Mouse (Mus musculus) liver, adult 2 months (tissue): ENCODE results near the gene Gramd4. TPM values are rescaled to one million over a fixed set of nuclear protein-coding genes. Genes with fewer than 3 reads are reported as not detected.
A peak's percentile ranks its signal among the peaks of the same experiment; 100 is the strongest.

ENCODE experiments used
- DNase-seq: peaks from one replicate; pipeline ENCODE4 v3.0.0-alpha.2; 2011; ENCODE audit warnings: low read depth, low spot score; ENCODE audit errors: extremely low read depth
- H3K27ac ChIP-seq: fragments of 200-500 bp; replicated peaks from 2 replicates; pipeline ENCODE4 v1.5.1; 2012; ENCODE audit warnings: low read depth, mild to moderate bottlenecking, control low read depth, inconsistent platforms, low read length; ENCODE audit not compliant: insufficient read depth
- H3K27me3 ChIP-seq: fragments of 200-500 bp; 2 replicates; pipeline ENCODE4 v1.6.1; 2012; ENCODE audit warnings: mild to moderate bottlenecking, moderate library complexity, low read length, inconsistent platforms; ENCODE audit not compliant: control insufficient read depth, insufficient read depth
- H3K36me3 ChIP-seq: fragments of 200-500 bp; 2 replicates; pipeline ENCODE4 v1.6.1; 2012; ENCODE audit warnings: low read length, inconsistent platforms; ENCODE audit not compliant: control insufficient read depth, insufficient read depth
- H3K4me1 ChIP-seq: fragments of 200-500 bp; 2 replicates; pipeline ENCODE4 v1.6.1; 2011; ENCODE audit warnings: low read length; ENCODE audit not compliant: control insufficient read depth, insufficient read depth
- H3K4me3 ChIP-seq: fragments of 200-500 bp; 2 replicates; pipeline ENCODE4 v1.5.1; 2011; ENCODE audit warnings: low read depth, mild to moderate bottlenecking, control low read depth, low read length, moderate library complexity; ENCODE audit not compliant: insufficient read depth
- H3K79me2 ChIP-seq: fragments of 200-500 bp; 2 replicates; pipeline ENCODE4 v1.6.1; 2012; ENCODE audit warnings: inconsistent platforms, mild to moderate bottlenecking, low read length, moderate library complexity; ENCODE audit not compliant: control insufficient read depth, insufficient read depth
- H3K9ac ChIP-seq: fragments of 200-500 bp; 2 replicates; pipeline ENCODE4 v1.6.1; 2012; ENCODE audit warnings: low read depth, mild to moderate bottlenecking, control low read depth, inconsistent platforms, low read length
- CTCF ChIP-seq: fragments of 200-500 bp; IDR thresholded peaks from 2 replicates; pipeline ENCODE4 v1.5.1; 2011; ENCODE audit warnings: low read depth, low read length, control low read depth
- POLR2A ChIP-seq: fragments of 200-500 bp; IDR thresholded peaks from 2 replicates; pipeline ENCODE4 v1.6.1; 2011; ENCODE audit warnings: low read length, control low read depth; ENCODE audit not compliant: insufficient read depth; ENCODE audit errors: extremely low read depth
- WGBS: fragments of 180-500 bp; shearing (Covaris S2); methylation state at CpG from one replicate; pipeline ENCODE4 v1.1.7; 2018; 5-methylcytosine and 5-hydroxymethylcytosine counted together
- polyA plus RNA-seq: library from polyadenylated mRNA; depleted of rRNA; stranded (reverse); fragments of >200 nt; gene quantifications from 2 replicates; pipeline ENCODE4 v1.2.3, GENCODE M21; 2012
- total RNA-seq: library from RNA; depleted of rRNA; stranded (reverse); fragments of >200 nt; gene quantifications from 2 replicates; pipeline ENCODE4 v1.2.3, GENCODE M21; 2014

Gramd4 gene
- total and polyA plus RNA-seq, 2 experiments = 2.4 to 6.0 TPM

DNA sequence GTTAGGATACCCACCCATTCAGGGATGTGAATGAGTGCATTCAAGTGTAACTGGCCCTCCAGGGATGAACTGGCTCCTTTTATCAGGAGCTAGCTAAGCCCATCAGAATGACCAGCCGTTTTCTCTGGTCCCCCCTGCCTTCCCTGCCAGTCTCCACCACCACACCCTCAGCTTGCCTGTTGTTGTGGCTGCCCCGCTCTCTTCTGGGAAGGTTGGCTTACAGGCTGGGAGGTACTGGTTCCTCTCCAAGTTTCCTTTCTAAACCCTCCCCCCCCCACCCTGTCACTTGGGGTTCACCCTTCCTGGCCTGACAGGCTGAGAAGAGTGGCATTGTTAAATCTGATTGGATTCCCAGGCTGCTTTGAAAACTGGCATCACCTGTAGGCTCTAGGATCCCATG, 40.4 kb downstream of the Gramd4 start:
- Histone ChIP-seq H3K36me3 (no peaks in the 10 kb centered on the region), H3K9ac (no peak overlapping the region), H3K27me3 (no peaks in the 10 kb centered on the region), H3K27ac (no peak overlapping the region), H3K79me2 (peaks cover 9% of the 10 kb centered on the region; the same call in 1 of the 2 replicates), H3K4me3 (no peak overlapping the region), H3K4me1 (peaks cover 5% of the 10 kb centered on the region)
- 89% methylated on average over 2 of the region's 2 CpGs for WGBS
- DNase-seq = no peak
- no peak for TF ChIP-seq POLR2A
- TF ChIP-seq CTCF = no peak

GRCm38 (mm10) chr15:86101585-86101984, 44.1 kb downstream of the Gramd4 start:
- Histone ChIP-seq H3K27me3 (no peaks in the 10 kb centered on the region), H3K36me3 (no peaks in the 10 kb centered on the region), H3K79me2 (peaks cover 2% of the 10 kb centered on the region; the same call in 1 of the 2 replicates), H3K4me3 (no peak overlapping the region), H3K27ac (no peak overlapping the region; the same call in 1 of the 2 replicates), H3K9ac (no peak overlapping the region), H3K4me1 (no peaks in the 10 kb centered on the region)
- TF ChIP-seq CTCF (no peak), POLR2A (no peak)
- no peak for DNase-seq
- whole genome bisulfite sequencing = 87% methylated on average over 9 of the region's 9 CpGs

DNA sequence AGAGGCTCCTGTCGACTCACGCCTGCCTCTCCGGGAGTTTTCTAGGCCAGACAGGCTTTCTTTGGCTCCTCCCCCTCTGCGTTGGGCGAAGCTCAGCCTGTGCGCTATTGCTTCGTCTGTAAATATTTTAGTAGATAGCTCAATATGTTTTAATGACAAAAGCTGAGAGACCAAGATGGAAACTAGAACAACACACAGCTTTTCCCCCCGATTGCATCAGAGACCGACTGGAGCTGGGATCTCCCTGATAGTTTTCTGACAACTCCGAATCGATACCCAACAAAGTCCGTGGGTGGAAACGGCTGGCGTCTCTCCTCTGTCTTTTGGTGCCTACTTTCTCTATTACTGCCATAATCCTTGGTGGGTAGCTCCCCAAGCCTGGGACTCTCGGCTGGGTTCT, 44.8 kb downstream of the Gramd4 start:
- Histone ChIP-seq H3K79me2 (peaks cover 2% of the 10 kb centered on the region; the same call in 1 of the 2 replicates), H3K4me3 (no peak overlapping the region), H3K36me3 (no peaks in the 10 kb centered on the region), H3K4me1 (no peaks in the 10 kb centered on the region), H3K27ac (peak overlapping the region; percentile 46), H3K9ac (no peak overlapping the region), H3K27me3 (no peaks in the 10 kb centered on the region)
- WGBS = 55% methylated on average over 15 of the region's 15 CpGs
- DNase-seq = peak; percentile 72
- TF ChIP-seq POLR2A (no peak), CTCF (no peak)

DNA sequence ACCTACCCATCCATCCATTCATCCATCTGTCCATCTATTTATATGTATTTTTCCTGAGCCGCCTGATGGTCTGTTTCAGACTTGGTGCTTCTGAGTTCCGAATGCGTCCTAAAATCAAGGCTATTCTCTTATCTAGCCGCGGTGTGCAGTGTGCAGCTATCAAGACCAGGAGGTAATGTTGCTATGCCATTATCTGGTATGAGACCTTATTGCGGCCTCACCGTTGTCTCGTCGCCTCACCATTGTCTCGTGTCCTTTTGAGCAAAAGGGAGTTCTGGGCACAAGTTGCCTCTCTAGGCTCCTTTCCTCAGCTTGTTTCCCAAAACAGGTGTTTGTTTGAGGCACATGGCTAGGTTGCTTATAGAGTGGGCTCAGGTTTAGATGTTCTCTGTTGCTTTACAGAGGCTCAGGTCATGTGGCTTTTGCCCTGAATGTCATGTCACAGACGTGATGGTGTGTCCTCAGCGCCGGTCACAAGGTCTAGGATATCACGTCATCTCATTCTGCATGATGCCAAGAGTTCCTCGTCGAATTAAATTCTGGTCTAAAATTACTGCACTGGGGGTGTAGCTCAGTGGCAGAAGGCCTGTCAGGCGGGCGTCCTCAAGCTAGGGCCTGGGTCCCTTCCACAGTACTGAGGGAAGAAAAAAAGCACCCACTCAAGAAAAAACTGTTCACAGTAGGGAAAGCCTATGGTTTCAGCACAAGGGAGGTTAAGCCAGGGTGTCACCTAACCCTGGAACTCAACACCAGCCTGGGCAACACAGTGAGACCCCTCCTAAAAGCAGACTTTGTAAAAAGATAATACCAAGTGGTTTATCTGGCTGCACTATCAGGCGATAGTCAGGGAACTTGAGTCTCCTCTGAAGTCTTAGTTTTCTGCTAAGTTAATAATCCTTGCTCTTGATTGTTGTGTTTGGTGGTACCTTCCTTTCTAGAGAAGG, 47.2 kb downstream of the Gramd4 start:
- TF ChIP-seq POLR2A (no peak), CTCF (no peak)
- peaks cover 8% of the 10 kb centered on the region; the same call in 1 of the 2 replicates for H3K79me2 ChIP-seq
- no peaks in the 10 kb centered on the region for H3K4me1 ChIP-seq
- H3K36me3 ChIP-seq = no peaks in the 10 kb centered on the region
- H3K4me3 ChIP-seq = no peak overlapping the region
- 92% methylated on average over 19 of the region's 19 CpGs for WGBS
- no peak overlapping the region for H3K9ac ChIP-seq
- DNase-seq = no peak
- no peak overlapping the region for H3K27ac ChIP-seq
- H3K27me3 ChIP-seq = no peaks in the 10 kb centered on the region

DNA sequence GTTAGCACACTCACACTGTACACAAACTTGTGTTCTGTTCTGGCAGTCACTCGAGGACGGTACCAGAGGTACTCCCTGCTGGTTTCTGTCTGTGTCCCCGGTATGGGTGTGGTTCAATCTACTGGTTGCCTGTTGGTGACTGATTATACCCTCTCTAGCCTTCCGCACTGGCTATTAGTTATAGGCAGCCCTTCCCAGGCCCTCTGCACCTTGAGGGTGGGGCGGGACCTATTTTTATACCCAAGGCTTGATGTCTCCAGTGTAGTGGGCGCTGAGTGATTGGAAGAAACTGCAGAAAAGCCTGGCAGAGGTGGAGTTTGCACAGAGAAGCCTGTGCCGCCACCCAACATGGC, 47.8 kb downstream of the Gramd4 start:
- no peak for DNase-seq
- H3K36me3 ChIP-seq = no peaks in the 10 kb centered on the region
- no peaks in the 10 kb centered on the region for H3K4me1 ChIP-seq

DNA sequence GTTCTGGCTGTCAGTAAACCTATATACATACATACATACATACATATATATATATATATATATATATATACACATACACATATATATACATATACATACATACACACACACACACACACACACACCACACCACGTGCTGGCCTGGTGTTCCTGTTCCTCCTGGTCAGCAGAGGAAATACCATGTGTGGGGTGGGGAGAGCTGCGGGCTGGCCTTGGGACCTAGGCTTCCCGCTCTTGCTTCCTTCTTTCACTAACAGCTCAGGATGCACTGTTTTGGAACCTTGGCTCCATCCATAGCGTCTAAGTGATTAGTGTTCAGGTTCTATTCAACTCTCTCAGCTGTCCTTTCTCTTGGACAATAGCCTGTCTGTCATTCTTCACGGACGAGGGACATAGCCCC, 48.3 kb downstream of the Gramd4 start:
- Histone ChIP-seq H3K27ac (no peak overlapping the region), H3K4me3 (no peak overlapping the region), H3K9ac (no peak overlapping the region), H3K4me1 (no peaks in the 10 kb centered on the region), H3K27me3 (no peaks in the 10 kb centered on the region), H3K79me2 (peaks cover 8% of the 10 kb centered on the region; the same call in 1 of the 2 replicates), H3K36me3 (no peaks in the 10 kb centered on the region)
- 81% methylated on average over 6 of the region's 6 CpGs for WGBS
- TF ChIP-seq CTCF (no peak), POLR2A (no peak)
- no peak for DNase-seq

More for the DNA sequence above, 47.8 kb downstream of the Gramd4 start:
- H3K79me2 ChIP-seq = peaks cover 8% of the 10 kb centered on the region; the same call in 1 of the 2 replicates
- H3K27ac ChIP-seq = no peak overlapping the region
- WGBS = 94% methylated on average over 7 of the region's 7 CpGs
- no peak overlapping the region for H3K4me3 ChIP-seq
- TF ChIP-seq CTCF = no peak
- TF ChIP-seq POLR2A = no peak
- no peak overlapping the region for H3K9ac ChIP-seq
- H3K27me3 ChIP-seq = no peaks in the 10 kb centered on the region
